Mouse (Mus musculus) spleen, adult 2 months (tissue): ENCODE results near the gene Gpr65.

Source experiments
- CTCF ChIP-seq: fragments of 200-500 bp; IDR thresholded peaks from 2 replicates; pipeline ENCODE4 v1.5.1; 2011; ENCODE audit warnings: mild to moderate bottlenecking, inconsistent platforms; ENCODE audit not compliant: insufficient read depth, insufficient read length, insufficient replicate concordance; ENCODE audit errors: extremely low read depth
- POLR2A ChIP-seq: fragments of 200-500 bp; IDR thresholded peaks from 2 replicates; pipeline ENCODE4 v1.6.1; 2011; ENCODE audit warnings: low read depth, low read length, inconsistent platforms

- TF ChIP-seq CTCF (no peak), POLR2A (no peak)
Observed at GRCm38 (mm10) chr12:98223286-98223685, 45.1 kb upstream of the Gpr65 start.
